Mouse (Mus musculus): ENCODE data around the gene 2810006K23Rik. TPM values are rescaled to one million over a fixed set of nuclear protein-coding genes. Genes with fewer than 3 reads are reported as not detected.
"Not testable (repeated sequence)": the region's sequence is repeated elsewhere in the genome, so short reads cannot be mapped to it uniquely, and the experiment has no call there.

The 2810006K23Rik gene
- polyA plus RNA-seq, 1 experiment: 7.2 TPM

GRCm38 (mm10) chr5:124302853-124303252, 25.0 kb upstream of the 2810006K23Rik start:
- H3ac ChIP-seq (ENCODE audit: control insufficient read depth, insufficient read length); H3K4me2 ChIP-seq (ENCODE audit: low read depth); H3K27me3 ChIP-seq (ENCODE audit: control insufficient read depth, insufficient read depth, insufficient read length); H3K4me3 ChIP-seq; H3K79me2 ChIP-seq (ENCODE audit: control insufficient read depth, insufficient read depth): not testable (repeated sequence)
- H3K36me3 ChIP-seq (ENCODE audit: control insufficient read depth, insufficient read depth): peaks cover 25% of the 10 kb centered on the region
- TF ChIP-seq CEBPB (IDR thresholded peaks at IDR 0.05; ENCODE audit: insufficient read depth, poor library complexity, severe bottlenecking): peak; percentile 95

DNA sequence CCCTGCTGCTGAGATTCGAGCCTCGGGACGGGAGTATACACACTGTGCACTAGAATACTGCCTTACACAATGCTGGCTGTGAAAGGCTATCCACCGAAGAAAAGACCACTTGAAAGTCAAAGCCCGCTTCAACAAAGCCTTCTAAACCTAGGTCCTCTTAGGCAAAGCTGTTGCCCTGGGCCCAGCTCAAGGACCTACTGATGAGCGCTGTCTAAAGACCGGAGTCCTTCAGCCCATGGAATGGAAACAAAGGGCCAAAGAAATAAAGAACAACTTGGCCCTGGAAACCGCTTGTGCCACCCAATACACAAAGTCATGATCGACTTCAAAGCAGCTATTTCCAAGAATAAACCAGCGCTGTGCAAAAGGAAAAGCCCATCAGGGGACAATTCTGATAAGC, 18.7 kb upstream of the 2810006K23Rik start:
- Histone ChIP-seq H3K79me2 (ENCODE audit: control insufficient read depth, insufficient read depth) (no peaks in the 10 kb centered on the region), H3K27me3 (ENCODE audit: control insufficient read depth, insufficient read depth, insufficient read length) (no peaks in the 10 kb centered on the region), H3ac (ENCODE audit: control insufficient read depth, insufficient read length) (no peak overlapping the region), H3K4me3 (no peak overlapping the region), H3K4me2 (ENCODE audit: low read depth) (no peak overlapping the region), H3K36me3 (ENCODE audit: control insufficient read depth, insufficient read depth) (peaks cover 12% of the 10 kb centered on the region)
- TF ChIP-seq E2F4 (IDR thresholded peaks at IDR 0.05; ENCODE audit: insufficient read depth): no peak
- TF ChIP-seq MAX (IDR thresholded peaks at IDR 0.05; ENCODE audit: low read depth): no peak
- no peak for TF ChIP-seq TCF12 (IDR thresholded peaks at IDR 0.05; ENCODE audit: insufficient read depth, poor library complexity, severe bottlenecking)
- no peak for TF ChIP-seq POLR2AphosphoS2 (IDR thresholded peaks at IDR 0.05; ENCODE audit: insufficient read length, low read depth)
- no peak for TF ChIP-seq REST (IDR thresholded peaks at IDR 0.05; ENCODE audit: insufficient read depth, insufficient read length)
- TF ChIP-seq MYOG (IDR thresholded peaks at IDR 0.05; ENCODE audit: control insufficient read depth in 1 of 3, insufficient read depth in 1 of 3, insufficient read length in 2 of 3, low read depth in 2 of 3): no peak
- no peak for TF ChIP-seq TCF3 (IDR thresholded peaks at IDR 0.05; ENCODE audit: insufficient read length, low read depth)
- TF ChIP-seq MYOD1 (IDR thresholded peaks at IDR 0.05; ENCODE audit: control insufficient read depth in 1 of 3, insufficient read length in 2 of 3, low read depth in 2 of 3): no peak
- no peak for TF ChIP-seq CEBPB (IDR thresholded peaks at IDR 0.05; ENCODE audit: insufficient read depth, poor library complexity, severe bottlenecking)
- no peak for TF ChIP-seq USF1 (IDR thresholded peaks at IDR 0.05; ENCODE audit: low read depth)
- no peak for TF ChIP-seq POLR2A (IDR thresholded peaks at IDR 0.05; ENCODE audit: insufficient read length, low read depth)
- no peak for TF ChIP-seq SRF (IDR thresholded peaks at IDR 0.05; ENCODE audit: control insufficient read depth, insufficient read length, low read depth)

- Histone ChIP-seq H3K4me3 (no peak overlapping the region), H3ac (ENCODE audit: control insufficient read depth, insufficient read length) (no peak overlapping the region), H3K79me2 (ENCODE audit: control insufficient read depth, insufficient read depth) (no peaks in the 10 kb centered on the region), H3K36me3 (ENCODE audit: control insufficient read depth, insufficient read depth) (peaks cover 14% of the 10 kb centered on the region), H3K4me2 (ENCODE audit: low read depth) (no peak overlapping the region), H3K27me3 (ENCODE audit: control insufficient read depth, insufficient read depth, insufficient read length) (no peaks in the 10 kb centered on the region)
- no peak for TF ChIP-seq E2F4 (IDR thresholded peaks at IDR 0.05; ENCODE audit: insufficient read depth)
- no peak for TF ChIP-seq MYOG (IDR thresholded peaks at IDR 0.05; ENCODE audit: control insufficient read depth in 1 of 3, insufficient read depth in 1 of 3, insufficient read length in 2 of 3, low read depth in 2 of 3)
- TF ChIP-seq USF1 (IDR thresholded peaks at IDR 0.05; ENCODE audit: low read depth): no peak
- TF ChIP-seq REST (IDR thresholded peaks at IDR 0.05; ENCODE audit: insufficient read depth, insufficient read length): no peak
- no peak for TF ChIP-seq POLR2AphosphoS2 (IDR thresholded peaks at IDR 0.05; ENCODE audit: insufficient read length, low read depth)
- TF ChIP-seq SRF (IDR thresholded peaks at IDR 0.05; ENCODE audit: control insufficient read depth, insufficient read length, low read depth): no peak
- no peak for TF ChIP-seq MAX (IDR thresholded peaks at IDR 0.05; ENCODE audit: low read depth)
- TF ChIP-seq MYOD1 (IDR thresholded peaks at IDR 0.05; ENCODE audit: control insufficient read depth in 1 of 3, insufficient read length in 2 of 3, low read depth in 2 of 3): no peak
- no peak for TF ChIP-seq CEBPB (IDR thresholded peaks at IDR 0.05; ENCODE audit: insufficient read depth, poor library complexity, severe bottlenecking)
- no peak for TF ChIP-seq POLR2A (IDR thresholded peaks at IDR 0.05; ENCODE audit: insufficient read length, low read depth)
- no peak for TF ChIP-seq TCF3 (IDR thresholded peaks at IDR 0.05; ENCODE audit: insufficient read length, low read depth)
- TF ChIP-seq TCF12 (IDR thresholded peaks at IDR 0.05; ENCODE audit: insufficient read depth, poor library complexity, severe bottlenecking): no peak
These were observed 17.8 kb upstream of the 2810006K23Rik start for GRCm38 (mm10) chr5:124310091-124310490.

DNA sequence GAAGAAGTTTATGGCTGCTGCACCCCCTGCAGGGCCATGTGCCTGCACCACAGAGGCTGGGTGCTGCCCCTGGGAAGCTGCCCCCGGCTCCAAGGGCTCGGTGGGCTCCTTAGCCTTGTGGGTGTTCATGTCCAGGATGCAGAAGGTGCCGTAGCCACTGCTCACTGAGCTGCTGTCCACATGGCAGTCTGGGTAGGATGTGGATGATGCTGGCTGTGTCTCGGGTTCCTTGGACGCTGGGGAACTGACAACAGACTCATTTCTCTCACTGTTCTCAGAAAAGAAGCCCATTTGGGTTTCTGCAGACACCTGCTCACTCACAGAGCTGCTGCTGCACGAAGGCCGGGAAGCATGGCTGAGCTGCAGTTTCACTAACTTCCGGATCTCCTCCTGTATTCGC, 12.4 kb upstream of the 2810006K23Rik start:
- no peak overlapping the region for H3K4me2 ChIP-seq (ENCODE audit: low read depth)
- TF ChIP-seq E2F4 (IDR thresholded peaks at IDR 0.05; ENCODE audit: insufficient read depth): no peak
- TF ChIP-seq REST (IDR thresholded peaks at IDR 0.05; ENCODE audit: insufficient read depth, insufficient read length): no peak
- no peak for TF ChIP-seq TCF12 (IDR thresholded peaks at IDR 0.05; ENCODE audit: insufficient read depth, poor library complexity, severe bottlenecking)
- TF ChIP-seq CEBPB (IDR thresholded peaks at IDR 0.05; ENCODE audit: insufficient read depth, poor library complexity, severe bottlenecking): no peak
- no peak for TF ChIP-seq MAX (IDR thresholded peaks at IDR 0.05; ENCODE audit: low read depth)
- TF ChIP-seq POLR2AphosphoS2 (IDR thresholded peaks at IDR 0.05; ENCODE audit: insufficient read length, low read depth): no peak
- H3K4me3 ChIP-seq: no peak overlapping the region
- H3K79me2 ChIP-seq (ENCODE audit: control insufficient read depth, insufficient read depth): no peaks in the 10 kb centered on the region
- peaks cover 13% of the 10 kb centered on the region for H3K36me3 ChIP-seq (ENCODE audit: control insufficient read depth, insufficient read depth)
- no peak overlapping the region for H3ac ChIP-seq (ENCODE audit: control insufficient read depth, insufficient read length)
- no peaks in the 10 kb centered on the region for H3K27me3 ChIP-seq (ENCODE audit: control insufficient read depth, insufficient read depth, insufficient read length)

- H3K4me3 ChIP-seq: no peak overlapping the region
- TF ChIP-seq TCF12 (IDR thresholded peaks at IDR 0.05; ENCODE audit: insufficient read depth, poor library complexity, severe bottlenecking): no peak
- no peak for TF ChIP-seq POLR2AphosphoS2 (IDR thresholded peaks at IDR 0.05; ENCODE audit: insufficient read length, low read depth)
- TF ChIP-seq TCF3 (IDR thresholded peaks at IDR 0.05; ENCODE audit: insufficient read length, low read depth): no peak
- TF ChIP-seq MYOD1 (IDR thresholded peaks at IDR 0.05; ENCODE audit: control insufficient read depth in 1 of 3, insufficient read length in 2 of 3, low read depth in 2 of 3): no peak
- H3K4me2 ChIP-seq (ENCODE audit: low read depth): no peak overlapping the region
- H3ac ChIP-seq (ENCODE audit: control insufficient read depth, insufficient read length): no peak overlapping the region
- no peaks in the 10 kb centered on the region for H3K79me2 ChIP-seq (ENCODE audit: control insufficient read depth, insufficient read depth)
- peaks cover 12% of the 10 kb centered on the region for H3K36me3 ChIP-seq (ENCODE audit: control insufficient read depth, insufficient read depth)
- H3K27me3 ChIP-seq (ENCODE audit: control insufficient read depth, insufficient read depth, insufficient read length): no peaks in the 10 kb centered on the region
These were observed 11.9 kb upstream of the 2810006K23Rik start for GRCm38 (mm10) chr5:124315941-124316340.

Measured in myocyte (in vitro differentiated cells).